Mouse (Mus musculus) liver, postnatal 0 days (tissue): ENCODE measurements at regions not wholly inside any gene's neighbourhood (a gene's known extent, or its start where the extent isn't known, plus 50 kb on each side); places are given as distances from the start of the nearest gene placed in this dataset.

Source experiments
- ATAC-seq: fragments of 200-750 bp; cut with Nextera tagmentation; 2 replicates; pipeline ENCODE4 v1.8.0; 2017; ENCODE audit warnings: mild to moderate bottlenecking, moderate library complexity
- DNase-seq: peaks from one replicate; pipeline ENCODE4 v3.0.0-alpha.2; 2016
- H3K27ac ChIP-seq: fragments of 300-500 bp; sonication (generic); 2 replicates; pipeline ENCODE4 v1.5.1; 2014; ENCODE audit warnings: antibody characterized with exemption, moderate library complexity, mild to moderate bottlenecking, low read depth
- H3K27me3 ChIP-seq: fragments of 300-500 bp; sonication (generic); 2 replicates; pipeline ENCODE4 v1.6.1; 2014; ENCODE audit warnings: low read length, control low read depth, mixed read lengths; ENCODE audit not compliant: insufficient read depth
- H3K36me3 ChIP-seq: fragments of 300-500 bp; sonication (generic); replicated peaks from 2 replicates; pipeline ENCODE4 v1.6.1; 2014; ENCODE audit warnings: mild to moderate bottlenecking, control low read depth, low read length, moderate library complexity, mixed read lengths; ENCODE audit not compliant: insufficient read depth
- H3K4me1 ChIP-seq: fragments of 300-500 bp; sonication (generic); 2 replicates; pipeline ENCODE4 v1.6.1; 2014; ENCODE audit warnings: antibody characterized with exemption, mild to moderate bottlenecking, control low read depth; ENCODE audit not compliant: insufficient read depth
- H3K4me2 ChIP-seq: fragments of 300-500 bp; sonication (generic); 2 replicates; pipeline ENCODE4 v1.6.1; 2014; ENCODE audit warnings: low read depth, mild to moderate bottlenecking, low read length, moderate library complexity, mixed read lengths
- H3K4me3 ChIP-seq: fragments of 300-500 bp; sonication (generic); 2 replicates; pipeline ENCODE4 v1.5.1; 2014; ENCODE audit warnings: low read depth, low read length
- H3K9ac ChIP-seq: fragments of 300-500 bp; sonication (generic); replicated peaks from 2 replicates; pipeline ENCODE4 v1.6.1; 2014; ENCODE audit warnings: mild to moderate bottlenecking, moderate library complexity
- H3K9me3 ChIP-seq: fragments of 300-500 bp; sonication (generic); 2 replicates; pipeline ENCODE4 v1.6.1; 2016; ENCODE audit warnings: mild to moderate bottlenecking, control low read depth, low read length, mixed read lengths
- CTCF ChIP-seq: sonication (generic); IDR thresholded peaks from 2 replicates; pipeline ENCODE4 v1.5.1; 2016; ENCODE audit warnings: antibody characterized with exemption, low read depth
- EP300 ChIP-seq: IDR thresholded peaks from 2 replicates; pipeline ENCODE4 v1.6.1; 2016; ENCODE audit warnings: antibody characterized with exemption, low read depth, mild to moderate bottlenecking
- WGBS: fragments of 180-500 bp; shearing (Covaris S2); extraction: QIAGEN DNeasy Blood & Tissue Kit; methylation state at CpG from one replicate; pipeline ENCODE4 v1.1.7; 2014; ENCODE audit not compliant: insufficient replicate concordance; 5-methylcytosine and 5-hydroxymethylcytosine counted together

- DNase-seq (no peak), ATAC-seq (no peak)
- Histone ChIP-seq H3K36me3 (no peaks in the 10 kb centered on the region), H3K9ac (no peak overlapping the region), H3K27me3 (0 out of 2 replicates have a peak, but pooled peaks cover 7% of the 10 kb centered on the region), H3K4me2 (no peak overlapping the region), H3K27ac (no peak overlapping the region), H3K9me3 (no peaks in the 10 kb centered on the region), H3K4me1 (0 out of 2 replicates have a peak, but pooled peaks cover 3% of the 10 kb centered on the region), H3K4me3 (no peak overlapping the region)
- WGBS = 57% methylated on average over 9 of the region's 9 CpGs
- TF ChIP-seq EP300 (no peak), CTCF (no peak)
Observed at GRCm38 (mm10) chr9:61279044-61279543, 93.1 kb upstream of the Tle3 start.

GRCm38 (mm10) chr9:61280856-61281582, 91.1 kb upstream of the Tle3 start:
- H3K4me1 ChIP-seq = 0 out of 2 replicates have a peak, but pooled peaks cover 3% of the 10 kb centered on the region
- no peaks in the 10 kb centered on the region for H3K9me3 ChIP-seq
- ATAC-seq (no peak), DNase-seq (no peak)
- H3K4me3 ChIP-seq = no peak overlapping the region
- H3K4me2 ChIP-seq = no peak overlapping the region
- no peak overlapping the region for H3K27ac ChIP-seq
- 73% methylated on average over 12 of the region's 12 CpGs for WGBS
- TF ChIP-seq CTCF (no peak), EP300 (no peak)
- H3K27me3 ChIP-seq = 0 out of 2 replicates have a peak, but pooled peaks cover 7% of the 10 kb centered on the region
- no peaks in the 10 kb centered on the region for H3K36me3 ChIP-seq
- H3K9ac ChIP-seq = no peak overlapping the region

DNA sequence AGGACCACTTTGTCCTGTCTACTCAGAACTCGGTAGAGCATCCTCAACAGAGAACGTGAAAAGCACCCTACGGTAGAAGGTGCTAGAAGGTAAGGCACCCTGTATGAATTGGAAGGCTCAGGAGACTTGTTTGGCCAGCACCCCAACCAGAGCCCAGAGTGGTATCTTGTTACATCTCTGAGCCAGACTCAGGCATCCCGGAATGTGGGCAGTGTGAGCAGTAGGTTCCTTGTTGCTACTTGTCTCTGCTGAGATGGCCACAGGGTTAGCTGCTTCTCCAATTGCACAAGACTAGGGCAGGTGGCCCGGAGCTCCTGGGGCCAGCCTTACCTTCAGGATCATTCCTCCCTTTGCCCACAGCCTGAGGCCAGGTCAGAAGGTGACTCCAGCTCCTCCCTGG, 88.9 kb upstream of the Tle3 start:
- ATAC-seq = no peak
- Histone ChIP-seq H3K4me2 (no peak overlapping the region), H3K27ac (no peak overlapping the region), H3K9ac (no peak overlapping the region), H3K9me3 (no peaks in the 10 kb centered on the region), H3K36me3 (no peaks in the 10 kb centered on the region), H3K4me1 (0 out of 2 replicates have a peak, but pooled peaks cover 2% of the 10 kb centered on the region), H3K27me3 (0 out of 2 replicates have a peak, but pooled peaks cover 7% of the 10 kb centered on the region), H3K4me3 (no peak overlapping the region)
- TF ChIP-seq CTCF (no peak), EP300 (no peak)
- DNase-seq = no peak
- 80% methylated on average over 5 of the region's 5 CpGs for WGBS

DNA sequence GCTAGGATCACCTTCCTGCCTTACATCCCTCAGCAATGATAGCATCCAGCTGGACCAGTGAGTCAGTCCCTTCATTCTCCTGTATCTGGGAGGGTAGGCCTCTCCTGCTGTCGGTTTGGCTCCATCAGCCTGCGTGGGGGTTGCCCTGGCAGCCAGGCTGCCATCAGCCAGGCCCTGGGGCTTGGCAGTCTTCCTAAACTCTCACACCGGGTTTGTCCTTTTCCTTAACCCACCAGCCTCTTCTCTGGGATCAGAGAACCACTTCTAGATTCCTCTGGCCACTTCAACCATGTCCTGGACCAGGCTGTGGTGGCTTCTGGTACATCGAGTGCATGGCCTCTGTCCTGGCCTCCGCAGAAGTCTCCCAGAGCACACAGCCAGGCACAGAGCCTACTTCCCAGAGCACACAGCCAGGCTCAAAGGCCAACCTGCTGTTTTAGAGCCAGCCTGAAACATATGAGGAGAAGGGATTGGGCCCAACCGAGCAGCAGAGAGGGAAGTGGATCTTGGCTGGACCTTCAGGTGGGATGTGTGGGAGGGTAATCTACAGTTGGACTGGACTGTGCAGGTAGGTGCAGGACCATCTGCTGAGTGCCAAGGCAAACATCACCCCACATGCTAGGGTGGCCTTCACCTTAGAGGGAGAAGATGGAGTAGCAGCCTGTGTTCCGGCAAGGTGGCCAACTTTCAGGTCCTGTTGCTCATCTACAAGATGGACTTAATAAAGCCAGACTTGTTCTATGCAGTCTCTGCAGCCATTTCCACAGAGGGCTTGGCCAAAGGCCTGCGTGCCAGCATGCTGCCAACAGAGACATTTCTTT, 87.8 kb upstream of the Tle3 start:
- TF ChIP-seq EP300 (no peak), CTCF (no peak)
- H3K9ac ChIP-seq = no peak overlapping the region
- 0 out of 2 replicates have a peak, but pooled peaks cover 3% of the 10 kb centered on the region for H3K27me3 ChIP-seq
- ATAC-seq = no peak
- no peak overlapping the region for H3K4me2 ChIP-seq
- no peaks in the 10 kb centered on the region for H3K36me3 ChIP-seq
- no peaks in the 10 kb centered on the region for H3K4me1 ChIP-seq
- H3K27ac ChIP-seq = no peak overlapping the region
- no peak overlapping the region for H3K4me3 ChIP-seq
- 78% methylated on average over 8 of the region's 8 CpGs for WGBS
- no peak for DNase-seq
- H3K9me3 ChIP-seq = no peaks in the 10 kb centered on the region

GRCm38 (mm10) chr9:61286561-61286960, 85.6 kb upstream of the Tle3 start:
- 76% methylated on average over 4 of the region's 4 CpGs for WGBS
- no peak overlapping the region for H3K4me2 ChIP-seq
- H3K27ac ChIP-seq = no peak overlapping the region
- no peak overlapping the region for H3K9ac ChIP-seq
- H3K4me3 ChIP-seq = no peak overlapping the region
- no peaks in the 10 kb centered on the region for H3K36me3 ChIP-seq
- no peaks in the 10 kb centered on the region for H3K9me3 ChIP-seq
- no peak for TF ChIP-seq EP300
- no peak for TF ChIP-seq CTCF
- DNase-seq = no peak
- ATAC-seq = no peak
- no peaks in the 10 kb centered on the region for H3K27me3 ChIP-seq
- no peaks in the 10 kb centered on the region for H3K4me1 ChIP-seq

DNA sequence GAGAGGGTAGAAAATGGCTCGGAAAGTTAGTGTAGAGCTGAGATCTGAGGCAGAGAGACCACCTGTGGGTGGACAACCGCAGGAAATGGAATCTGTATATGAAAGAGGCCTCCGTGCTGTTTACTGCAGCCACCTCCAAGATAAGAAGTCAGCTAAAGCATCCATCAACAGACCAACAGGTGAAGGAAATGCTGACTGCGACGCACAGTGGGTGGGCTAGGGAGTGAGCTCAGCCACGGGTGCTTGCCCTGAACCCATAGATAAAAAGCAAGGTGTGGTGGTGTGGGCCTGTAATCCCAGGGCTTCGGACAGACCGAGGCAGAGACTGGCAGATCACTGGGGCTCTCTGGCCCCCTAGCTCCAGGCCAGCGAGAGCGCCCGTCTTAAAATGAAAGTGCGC, 83.0 kb upstream of the Tle3 start:
- ATAC-seq (no peak), DNase-seq (no peak)
- Histone ChIP-seq H3K4me2 (no peak overlapping the region), H3K27ac (no peak overlapping the region), H3K4me3 (no peak overlapping the region), H3K9me3 (no peaks in the 10 kb centered on the region), H3K27me3 (no peaks in the 10 kb centered on the region), H3K4me1 (no peaks in the 10 kb centered on the region), H3K9ac (no peak overlapping the region), H3K36me3 (no peaks in the 10 kb centered on the region)
- 69% methylated on average over 12 of the region's 12 CpGs for WGBS
- TF ChIP-seq CTCF (no peak), EP300 (no peak)
